Mouse (Mus musculus): Measurements from ENCODE around the gene Vmn2r34.
"Not testable (repeated sequence)": the region's sequence is repeated elsewhere in the genome, so short reads cannot be mapped to it uniquely, and the experiment has no call there.

Gene Vmn2r34

GRCm38 (mm10) chr7:7689413-7689812 lies at the start of gene Vmn2r34:
Vmn2r34 (minus strand) TSS chr7:7689513.
- DNase-seq = not testable (repeated sequence)

DNA sequence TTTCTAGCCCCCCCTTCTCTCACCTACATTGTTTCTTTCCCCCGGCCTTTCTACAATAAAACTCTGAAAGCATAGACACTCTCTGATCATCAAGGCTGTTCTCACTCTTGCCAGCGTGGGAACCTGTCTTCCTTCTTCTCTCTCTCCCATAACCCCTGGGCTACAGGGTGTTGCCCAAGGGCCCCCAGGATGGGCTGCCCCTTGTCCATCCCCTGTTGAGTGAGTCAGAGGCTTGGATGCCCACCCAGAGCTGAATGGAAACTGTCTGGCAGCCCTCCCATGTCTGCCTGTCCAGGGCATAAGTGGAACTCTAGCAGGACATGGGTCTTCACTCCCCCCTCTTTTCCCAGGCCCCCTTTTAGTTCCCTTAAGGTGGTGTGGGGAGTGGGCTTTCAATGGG lies 15.3 kb downstream of the Vmn2r34 start:
- DNase-seq = not testable (repeated sequence)

All from thymus, postnatal 14 days (tissue).